Mouse (Mus musculus): Measurements from ENCODE around the gene Ano2.

DNA sequence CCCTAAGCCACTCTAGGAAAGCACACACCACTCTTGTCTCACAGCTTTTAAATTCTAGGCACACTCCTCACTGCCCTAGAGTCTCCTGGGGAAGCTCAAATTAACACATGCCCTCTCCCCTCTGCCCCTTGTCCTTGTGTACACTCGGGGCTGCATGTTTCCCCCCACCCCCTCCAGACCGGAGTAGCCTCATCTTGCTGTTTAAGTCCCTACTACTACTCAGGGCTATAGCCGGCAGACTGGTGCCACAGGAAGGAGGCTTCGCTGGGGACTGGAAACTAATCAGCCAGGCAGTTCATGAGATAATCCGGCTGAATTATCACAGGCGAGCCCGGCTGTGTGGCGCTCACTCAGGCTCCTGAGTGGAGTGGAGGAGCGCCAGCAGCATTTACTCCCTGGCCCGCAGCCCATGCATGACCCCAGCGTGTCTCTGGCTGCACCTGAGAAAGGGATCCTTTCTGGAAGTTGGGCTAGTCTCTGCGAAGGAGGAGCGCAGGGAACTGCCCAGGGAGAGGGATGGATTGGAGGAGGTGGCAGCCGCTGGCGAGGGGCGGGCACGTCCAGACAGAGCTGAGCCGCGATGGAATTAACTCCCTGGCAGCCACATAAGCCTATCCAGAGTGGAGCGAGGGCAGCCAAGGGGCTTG lies at the start of gene Ano2:
- TF ChIP-seq CTCF (IDR thresholded peaks at IDR 0.05; ENCODE audit: control insufficient read depth, insufficient read depth, insufficient read length) (no peak), MYOG (IDR thresholded peaks at IDR 0.05; ENCODE audit: control insufficient read depth, extremely low read depth, insufficient read length) (no peak)

Measured in C2C12 (cell line).